Mouse (Mus musculus) spleen, adult 2 months (tissue): ENCODE measurements around the gene Asb18. TPM values are rescaled to one million over a fixed set of nuclear protein-coding genes. Genes with fewer than 3 reads are reported as not detected.
A peak's percentile ranks its signal among the peaks of the same experiment; 100 is the strongest.

Source experiments
- DNase-seq, 2 experiments: peaks; one replicate each; pipeline versions ENCODE4 v3.0.0 to v3.0.0-alpha.2; 2012 to 2021; ENCODE audit warnings: low spot score in 2 of 2, low read depth in 1 of 2
- H3K27ac ChIP-seq: fragments of 200-500 bp; 2 replicates; pipeline ENCODE4 v1.5.1; 2012; ENCODE audit warnings: low read length, inconsistent platforms; ENCODE audit not compliant: insufficient read depth
- H3K27me3 ChIP-seq: fragments of 200-500 bp; 2 replicates; pipeline ENCODE4 v1.6.1; 2012; ENCODE audit warnings: mild to moderate bottlenecking, moderate library complexity, low read length, inconsistent platforms; ENCODE audit not compliant: control insufficient read depth, insufficient read depth
- H3K36me3 ChIP-seq: fragments of 200-500 bp; 2 replicates; pipeline ENCODE4 v1.6.1; 2012; ENCODE audit warnings: mild to moderate bottlenecking, low read length, inconsistent platforms; ENCODE audit not compliant: control insufficient read depth, insufficient read depth
- H3K4me1 ChIP-seq: fragments of 200-500 bp; 2 replicates; pipeline ENCODE4 v1.6.1; 2011; ENCODE audit warnings: inconsistent platforms; ENCODE audit not compliant: control insufficient read depth, insufficient read depth, insufficient read length
- H3K4me3 ChIP-seq: fragments of 200-500 bp; 2 replicates; pipeline ENCODE4 v1.5.1; 2011; ENCODE audit warnings: mild to moderate bottlenecking, inconsistent platforms; ENCODE audit not compliant: insufficient read depth, insufficient read length; ENCODE audit errors: extremely low read depth
- CTCF ChIP-seq: fragments of 200-500 bp; IDR thresholded peaks from 2 replicates; pipeline ENCODE4 v1.5.1; 2011; ENCODE audit warnings: mild to moderate bottlenecking, inconsistent platforms; ENCODE audit not compliant: insufficient read depth, insufficient read length, insufficient replicate concordance; ENCODE audit errors: extremely low read depth
- POLR2A ChIP-seq: fragments of 200-500 bp; IDR thresholded peaks from 2 replicates; pipeline ENCODE4 v1.6.1; 2011; ENCODE audit warnings: low read depth, low read length, inconsistent platforms
- WGBS: fragments of 180-500 bp; shearing (Covaris S2); methylation state at CpG from one replicate; pipeline ENCODE4 v1.1.7; 2018; 5-methylcytosine and 5-hydroxymethylcytosine counted together
- polyA plus RNA-seq: library from polyadenylated mRNA; depleted of rRNA; stranded (reverse); fragments of >200 nt; gene quantifications from 2 replicates; pipeline ENCODE4 v1.2.3, GENCODE M21; 2012

The Asb18 gene
- polyA plus RNA-seq, 1 experiment: not detected

DNA sequence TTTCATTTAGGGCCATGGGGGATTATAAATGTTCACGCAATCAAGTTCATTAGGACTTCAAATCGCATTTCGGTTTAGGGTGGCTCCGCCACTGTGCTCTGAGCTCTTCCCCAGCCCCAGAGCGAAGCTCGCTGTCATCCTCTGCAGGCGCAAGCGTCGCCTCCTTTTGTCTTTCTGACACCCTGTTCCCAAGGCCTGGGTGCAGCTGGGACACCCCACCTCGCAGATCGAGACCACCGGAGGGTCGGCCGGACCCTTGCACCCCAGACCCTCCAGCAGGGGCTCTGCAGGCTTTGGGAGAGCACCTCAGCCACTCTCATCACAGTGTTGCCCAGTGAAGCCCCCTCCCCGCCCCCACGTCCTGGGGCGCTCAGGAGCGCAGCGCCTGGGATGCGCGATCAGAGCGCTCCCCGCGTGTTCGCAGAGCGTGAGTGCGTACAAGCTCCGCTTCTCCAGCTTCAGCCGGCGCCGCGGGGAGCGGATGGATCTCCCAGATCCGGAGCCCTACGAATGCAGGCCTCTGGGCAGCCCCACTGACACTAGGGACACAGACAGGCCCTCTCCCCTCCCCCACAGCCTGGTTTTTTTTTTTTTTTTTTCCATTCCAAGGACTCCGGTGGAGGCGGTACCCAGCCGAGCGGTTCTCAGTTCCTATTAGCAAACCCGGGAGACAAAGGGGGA lies 72.6 kb downstream of the Asb18 start:
- Histone ChIP-seq H3K4me3 (no peak overlapping the region), H3K36me3 (no peaks in the 10 kb centered on the region), H3K27me3 (peaks cover 19% of the 10 kb centered on the region), H3K4me1 (no peaks in the 10 kb centered on the region; the same call in 1 of the 2 replicates), H3K27ac (no peak overlapping the region)
- 6% methylated on average over 40 of the region's 40 CpGs for WGBS
- no peak for DNase-seq
- TF ChIP-seq CTCF (no peak), POLR2A (no peak)

DNA sequence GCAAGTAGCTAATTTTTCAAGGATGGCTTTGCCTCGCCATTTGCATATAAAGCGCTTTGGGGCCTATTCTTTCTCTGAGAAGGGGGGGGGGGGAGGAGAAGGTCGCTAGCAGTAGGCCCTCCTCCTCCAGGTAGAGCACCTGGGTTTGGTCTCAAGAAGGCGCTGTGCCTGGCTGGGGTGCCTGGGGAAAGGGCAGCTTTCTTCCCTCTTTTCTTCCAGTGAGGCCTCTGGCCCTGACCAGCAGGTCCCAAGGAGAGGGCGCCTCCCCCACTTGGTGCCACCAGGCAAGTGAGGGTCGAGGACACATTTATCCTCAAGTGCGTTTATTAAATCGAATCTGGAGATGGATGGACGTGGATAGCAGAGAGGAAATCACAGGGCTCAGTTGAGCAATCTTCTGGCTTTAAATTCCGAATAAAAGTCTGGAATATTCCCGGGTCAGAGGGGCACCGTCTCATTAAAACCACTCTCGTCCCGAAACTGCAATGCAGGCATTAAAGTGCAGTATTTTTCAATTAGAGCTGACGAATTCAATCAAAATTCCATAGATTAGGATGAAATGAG lies 73.4 kb downstream of the Asb18 start:
- peaks cover 19% of the 10 kb centered on the region for H3K27me3 ChIP-seq
- H3K4me1 ChIP-seq: no peaks in the 10 kb centered on the region; the same call in 1 of the 2 replicates
- WGBS: 34% methylated on average over 15 of the region's 15 CpGs

DNA sequence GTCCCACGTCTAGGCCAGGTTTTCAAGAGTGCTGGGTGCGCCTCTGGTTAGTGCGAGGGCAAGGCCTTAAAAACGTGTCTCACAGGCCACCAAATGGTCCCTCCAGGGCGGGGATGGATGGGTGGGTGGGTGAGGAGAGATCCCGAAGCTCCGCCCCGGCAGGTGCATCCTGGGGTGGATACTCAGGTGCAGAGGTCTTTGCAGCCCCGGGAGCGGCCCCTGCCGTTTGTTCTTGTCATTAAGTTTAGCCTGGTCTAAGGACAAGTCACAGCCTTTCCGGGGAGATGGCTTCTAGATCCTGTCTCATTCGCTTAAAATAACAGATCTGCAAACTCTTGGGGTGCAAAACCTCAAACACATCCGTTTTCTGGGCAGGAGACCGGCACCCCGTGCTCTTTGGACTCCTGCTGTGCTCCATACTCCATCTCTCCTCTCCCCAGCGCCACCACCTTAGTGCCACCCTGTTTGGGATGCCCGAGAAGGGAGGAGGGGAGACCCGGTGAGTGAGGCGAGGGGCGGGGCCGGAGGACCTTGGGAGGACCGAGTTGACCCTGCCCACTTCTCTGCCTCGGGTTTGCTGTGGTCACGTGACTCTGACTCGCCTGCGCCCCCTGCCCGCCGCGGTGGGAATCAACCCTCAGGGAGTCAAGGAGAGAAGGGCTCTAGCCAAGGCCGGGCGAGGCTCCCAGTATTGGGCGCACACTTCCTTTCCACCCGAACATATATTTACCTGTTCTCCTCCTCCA lies 74.3 kb downstream of the Asb18 start:
- 7% methylated on average over 33 of the region's 34 CpGs for WGBS
- H3K36me3 ChIP-seq: no peaks in the 10 kb centered on the region
- H3K27me3 ChIP-seq: peaks cover 19% of the 10 kb centered on the region
- H3K27ac ChIP-seq: no peak overlapping the region
- H3K4me1 ChIP-seq: no peaks in the 10 kb centered on the region; the same call in 1 of the 2 replicates
- DNase-seq: peak in 1 of 2 experiments; percentile 21
- H3K4me3 ChIP-seq: no peak overlapping the region
- TF ChIP-seq CTCF: peak; percentile 21; the same call in 1 of the 2 replicates
- no peak for TF ChIP-seq POLR2A

More for the DNA sequence above, 73.4 kb downstream of the Asb18 start:
- no peak for DNase-seq
- TF ChIP-seq CTCF (no peak), POLR2A (no peak)
- no peak overlapping the region for H3K4me3 ChIP-seq
- H3K36me3 ChIP-seq: no peaks in the 10 kb centered on the region
- H3K27ac ChIP-seq: no peak overlapping the region

DNA sequence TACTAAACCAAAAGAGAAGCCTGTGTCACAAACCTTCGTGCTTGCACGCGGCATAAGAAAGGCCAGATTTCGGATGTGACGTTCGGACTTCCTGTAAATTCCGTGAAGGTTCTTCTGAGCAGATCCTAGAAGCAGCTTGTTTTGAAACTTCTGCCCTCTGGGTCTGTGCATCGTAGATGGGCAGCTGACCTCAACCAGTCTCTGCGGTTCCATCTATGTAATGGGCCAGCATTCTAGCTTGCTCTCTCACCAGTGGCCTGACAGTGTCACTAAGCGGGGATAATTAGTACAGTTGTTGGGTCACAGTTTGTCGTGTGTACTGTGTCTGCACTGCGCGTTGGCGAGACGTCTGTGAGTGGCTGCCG lies 74.9 kb downstream of the Asb18 start:
- DNase-seq: no peak
- Histone ChIP-seq H3K4me3 (no peak overlapping the region), H3K4me1 (no peaks in the 10 kb centered on the region; the same call in 1 of the 2 replicates), H3K36me3 (no peaks in the 10 kb centered on the region), H3K27me3 (peaks cover 19% of the 10 kb centered on the region), H3K27ac (no peak overlapping the region)
- WGBS: 17% methylated on average over 16 of the region's 16 CpGs
- TF ChIP-seq CTCF (no peak), POLR2A (no peak)

DNA sequence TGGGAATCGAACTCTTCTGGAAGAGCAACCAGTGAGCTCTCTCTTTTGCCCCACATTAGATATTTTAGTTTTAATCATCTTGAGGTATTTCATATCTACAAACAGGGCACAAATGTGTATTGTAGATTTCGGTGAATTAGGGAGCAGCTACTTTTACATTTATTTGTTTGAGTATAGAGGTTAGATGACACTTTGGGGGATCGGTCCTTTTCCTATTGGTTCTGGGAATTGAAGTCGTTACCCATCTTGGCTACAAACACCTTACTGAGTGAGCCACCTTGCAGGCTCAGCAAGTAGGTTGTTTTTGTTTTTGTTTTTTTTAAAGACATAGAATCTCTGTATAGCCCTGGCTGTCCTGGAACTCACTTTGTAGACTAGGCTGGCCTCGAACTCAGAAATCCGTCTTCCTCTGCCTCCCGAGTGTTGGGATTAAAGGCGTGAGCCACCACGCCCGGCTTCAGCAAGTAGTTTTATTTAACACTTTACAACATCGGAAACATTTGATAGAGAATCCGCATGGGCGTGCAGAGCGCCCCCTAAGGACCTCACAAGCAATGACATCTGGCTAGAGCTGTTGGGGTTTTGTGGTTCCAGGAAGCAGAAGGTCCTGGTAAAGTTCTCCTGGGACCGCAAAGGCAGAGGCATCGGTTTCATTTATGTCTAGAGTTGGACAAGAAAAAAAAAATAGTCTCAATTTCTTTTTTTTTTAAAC lies 75.4 kb downstream of the Asb18 start:
- Histone ChIP-seq H3K36me3 (no peaks in the 10 kb centered on the region), H3K4me1 (no peaks in the 10 kb centered on the region; the same call in 1 of the 2 replicates), H3K4me3 (no peak overlapping the region), H3K27ac (no peak overlapping the region), H3K27me3 (peaks cover 19% of the 10 kb centered on the region)
- no peak for TF ChIP-seq CTCF
- TF ChIP-seq POLR2A: no peak
- DNase-seq: no peak
- WGBS: 35% methylated on average over 16 of the region's 16 CpGs

DNA sequence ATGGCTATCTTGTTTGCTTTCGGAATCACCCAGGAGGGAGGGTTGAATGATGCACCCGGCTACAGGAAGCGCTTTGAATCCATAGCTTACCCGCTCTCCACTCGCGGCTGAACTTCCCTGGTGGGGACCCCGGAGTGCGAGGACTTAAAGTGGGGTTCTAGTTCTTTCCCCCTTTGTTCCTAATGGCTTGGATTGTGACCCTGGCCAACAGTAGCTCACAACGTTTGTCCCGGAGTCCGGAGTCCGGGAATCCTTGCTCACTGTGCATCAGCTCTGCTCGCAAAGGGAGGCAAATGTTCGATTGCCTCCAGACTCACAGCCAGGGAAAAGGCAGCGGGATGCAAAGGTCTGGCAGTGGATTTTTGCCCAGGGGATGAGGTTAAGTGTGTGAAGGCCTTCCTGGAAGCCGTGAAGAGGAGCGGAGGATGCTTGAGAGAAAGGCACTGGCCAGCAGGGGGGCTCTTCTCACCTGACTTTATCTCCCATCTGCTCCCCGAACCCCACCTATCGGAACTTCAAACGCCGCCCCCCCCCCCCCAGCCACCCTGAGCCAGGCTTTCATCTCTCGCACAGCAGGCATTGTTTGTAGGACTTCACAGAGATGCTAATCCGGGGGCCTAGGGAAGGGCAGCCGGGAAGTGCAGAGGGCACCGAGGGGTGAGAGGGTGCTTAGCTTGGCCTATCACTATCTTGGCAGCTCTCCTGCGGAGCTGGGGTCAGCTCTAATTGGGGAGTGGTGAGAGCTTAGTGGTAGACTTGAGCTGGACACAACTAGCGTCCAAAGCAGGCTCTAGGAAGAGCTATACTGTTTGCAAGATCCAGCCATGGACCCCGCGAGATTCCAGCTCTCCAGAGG lies 78.7 kb downstream of the Asb18 start:
- WGBS: 43% methylated on average over 29 of the region's 29 CpGs
- Histone ChIP-seq H3K36me3 (no peaks in the 10 kb centered on the region), H3K4me3 (no peak overlapping the region), H3K4me1 (peaks cover 4% of the 10 kb centered on the region; the same call in 1 of the 2 replicates), H3K27ac (no peak overlapping the region), H3K27me3 (peaks cover 14% of the 10 kb centered on the region)
- DNase-seq: no peak
- TF ChIP-seq CTCF (no peak), POLR2A (no peak)
